Mouse (Mus musculus): Measurements from ENCODE around the gene Pik3cb. TPM values are rescaled to one million over a fixed set of nuclear protein-coding genes. Genes with fewer than 3 reads are reported as not detected.

Pik3cb gene
- polyA plus RNA-seq, 1 experiment from 2014 or later = 1.6 TPM

DNA sequence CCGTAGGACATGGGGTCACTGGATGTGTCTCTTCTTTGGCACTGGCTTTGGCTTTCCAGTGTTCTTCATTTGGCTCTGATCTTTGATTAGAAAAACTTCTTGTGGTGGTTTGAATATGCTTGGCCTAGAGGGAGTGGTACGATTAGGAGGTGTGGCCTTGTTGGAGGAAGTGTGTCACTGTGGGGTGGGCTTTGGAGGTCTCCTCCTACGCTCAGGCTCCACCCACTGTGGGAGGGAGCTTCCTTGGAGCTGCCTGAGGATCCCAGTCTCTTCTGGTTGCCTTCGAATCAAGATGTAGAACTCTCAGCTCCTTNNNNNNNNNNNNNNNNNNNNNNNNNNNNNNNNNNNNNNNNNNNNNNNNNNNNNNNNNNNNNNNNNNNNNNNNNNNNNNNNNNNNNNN, 118.7 kb downstream of the Pik3cb start:
- WGBS = 80% methylated on average over 4 of the region's 4 CpGs
- Histone ChIP-seq H3K4me2 (ENCODE audit: low read depth, low read length, severe bottlenecking) (no peak overlapping the region), H3K9ac (ENCODE audit: low read length) (no peak overlapping the region), H3K4me1 (replicated peaks; ENCODE audit: control insufficient read depth, insufficient read depth, low read length) (no peaks in the 10 kb centered on the region), H3K27ac (ENCODE audit: low read depth, low read length) (no peak overlapping the region), H3K27me3 (ENCODE audit: control insufficient read depth, insufficient read depth, low read length) (no peaks in the 10 kb centered on the region), H3K36me3 (ENCODE audit: control insufficient read depth, insufficient read depth, low read length) (no peaks in the 10 kb centered on the region), H3K4me3 (ENCODE audit: low read depth, low read length) (no peak overlapping the region), H3K9me3 (ENCODE audit: control insufficient read depth, low read length) (no peaks in the 10 kb centered on the region)
- DNase-seq (ENCODE audit: low spot score) = peak; percentile 33
- ATAC-seq (replicated peaks; ENCODE audit: low FRiP score) = no peak

DNA sequence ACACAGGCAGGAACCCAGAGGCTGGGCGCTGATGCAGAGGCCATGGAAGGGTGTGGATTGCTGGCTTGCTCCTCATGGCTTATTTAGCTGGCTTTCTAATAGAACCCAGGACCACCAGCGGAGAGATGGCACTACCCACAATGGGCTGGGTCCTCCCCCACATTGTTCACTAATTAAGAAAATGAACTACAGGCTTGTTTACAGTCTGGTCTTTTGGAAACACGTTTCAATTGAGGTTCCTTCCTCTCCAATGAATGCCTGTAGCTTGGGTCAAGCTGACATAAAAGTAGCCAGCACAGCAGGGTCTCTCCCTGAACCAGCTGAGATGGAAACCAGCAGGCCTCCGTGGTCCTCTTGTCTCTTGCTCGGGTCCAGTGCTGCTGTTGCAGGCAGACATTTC, 119.3 kb downstream of the Pik3cb start:
- H3K27ac ChIP-seq (ENCODE audit: low read depth, low read length) = no peak overlapping the region
- 29% methylated on average over 5 of the region's 5 CpGs for WGBS
- DNase-seq (ENCODE audit: low spot score) = no peak
- ATAC-seq (replicated peaks; ENCODE audit: low FRiP score) = no peak
- no peaks in the 10 kb centered on the region for H3K9me3 ChIP-seq (ENCODE audit: control insufficient read depth, low read length)
- H3K4me2 ChIP-seq (ENCODE audit: low read depth, low read length, severe bottlenecking) = no peak overlapping the region
- no peak overlapping the region for H3K4me3 ChIP-seq (ENCODE audit: low read depth, low read length)
- no peaks in the 10 kb centered on the region for H3K4me1 ChIP-seq (replicated peaks; ENCODE audit: control insufficient read depth, insufficient read depth, low read length)
- H3K9ac ChIP-seq (ENCODE audit: low read length) = no peak overlapping the region
- H3K27me3 ChIP-seq (ENCODE audit: control insufficient read depth, insufficient read depth, low read length) = no peaks in the 10 kb centered on the region
- H3K36me3 ChIP-seq (ENCODE audit: control insufficient read depth, insufficient read depth, low read length) = no peaks in the 10 kb centered on the region

- H3K9ac ChIP-seq (ENCODE audit: low read length) = no peak overlapping the region
- H3K27ac ChIP-seq (ENCODE audit: low read depth, low read length) = no peak overlapping the region
- no peaks in the 10 kb centered on the region for H3K9me3 ChIP-seq (ENCODE audit: control insufficient read depth, low read length)
- 72% methylated on average over 6 of the region's 6 CpGs for WGBS
- no peaks in the 10 kb centered on the region for H3K4me1 ChIP-seq (replicated peaks; ENCODE audit: control insufficient read depth, insufficient read depth, low read length)
- H3K4me2 ChIP-seq (ENCODE audit: low read depth, low read length, severe bottlenecking) = no peak overlapping the region
- H3K4me3 ChIP-seq (ENCODE audit: low read depth, low read length) = no peak overlapping the region
- no peak for DNase-seq (ENCODE audit: low spot score)
- no peaks in the 10 kb centered on the region for H3K36me3 ChIP-seq (ENCODE audit: control insufficient read depth, insufficient read depth, low read length)
- ATAC-seq (replicated peaks; ENCODE audit: low FRiP score) = no peak
- no peaks in the 10 kb centered on the region for H3K27me3 ChIP-seq (ENCODE audit: control insufficient read depth, insufficient read depth, low read length)
Measured at GRCm38 (mm10) chr9:99017679-99018078, 122.7 kb downstream of the Pik3cb start.

DNA sequence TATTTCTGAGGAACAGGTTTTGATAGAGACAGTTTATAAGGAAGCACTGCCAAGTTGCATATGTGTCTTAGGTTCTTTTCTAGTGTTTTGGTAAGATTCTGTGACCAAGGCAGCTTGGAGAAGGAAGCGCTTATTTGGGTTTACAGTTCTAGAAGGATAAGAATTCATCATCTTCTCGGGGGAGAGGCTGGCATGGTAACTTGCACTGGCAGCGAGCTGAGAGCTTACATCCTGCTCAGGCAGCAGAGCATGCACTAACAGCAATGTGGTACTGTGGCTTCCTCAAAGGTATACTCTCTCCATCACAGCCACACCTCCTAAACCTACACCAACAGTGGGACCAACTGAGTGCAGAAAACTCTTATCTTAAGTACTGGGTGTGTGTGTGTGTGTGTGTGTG, 123.7 kb downstream of the Pik3cb start:
- 88% methylated on average over 3 of the region's 3 CpGs for WGBS

GRCm38 (mm10) chr9:99016301-99016700, 124.1 kb downstream of the Pik3cb start:
- ATAC-seq (replicated peaks; ENCODE audit: low FRiP score) = no peak
- H3K4me2 ChIP-seq (ENCODE audit: low read depth, low read length, severe bottlenecking) = no peak overlapping the region
- no peak overlapping the region for H3K27ac ChIP-seq (ENCODE audit: low read depth, low read length)
- no peaks in the 10 kb centered on the region for H3K36me3 ChIP-seq (ENCODE audit: control insufficient read depth, insufficient read depth, low read length)
- no peaks in the 10 kb centered on the region for H3K4me1 ChIP-seq (replicated peaks; ENCODE audit: control insufficient read depth, insufficient read depth, low read length)
- H3K4me3 ChIP-seq (ENCODE audit: low read depth, low read length) = no peak overlapping the region
- no peak overlapping the region for H3K9ac ChIP-seq (ENCODE audit: low read length)
- H3K27me3 ChIP-seq (ENCODE audit: control insufficient read depth, insufficient read depth, low read length) = no peaks in the 10 kb centered on the region
- WGBS = 75% methylated on average over 3 of the region's 3 CpGs
- DNase-seq (ENCODE audit: low spot score) = no peak
- H3K9me3 ChIP-seq (ENCODE audit: control insufficient read depth, low read length) = no peaks in the 10 kb centered on the region

More for the DNA sequence above, 123.7 kb downstream of the Pik3cb start:
- no peak for DNase-seq (ENCODE audit: low spot score)
- no peak overlapping the region for H3K9ac ChIP-seq (ENCODE audit: low read length)
- no peaks in the 10 kb centered on the region for H3K4me1 ChIP-seq (replicated peaks; ENCODE audit: control insufficient read depth, insufficient read depth, low read length)
- no peak overlapping the region for H3K4me2 ChIP-seq (ENCODE audit: low read depth, low read length, severe bottlenecking)
- no peak for ATAC-seq (replicated peaks; ENCODE audit: low FRiP score)
- H3K36me3 ChIP-seq (ENCODE audit: control insufficient read depth, insufficient read depth, low read length) = no peaks in the 10 kb centered on the region
- no peaks in the 10 kb centered on the region for H3K9me3 ChIP-seq (ENCODE audit: control insufficient read depth, low read length)
- no peaks in the 10 kb centered on the region for H3K27me3 ChIP-seq (ENCODE audit: control insufficient read depth, insufficient read depth, low read length)
- H3K27ac ChIP-seq (ENCODE audit: low read depth, low read length) = no peak overlapping the region
- no peak overlapping the region for H3K4me3 ChIP-seq (ENCODE audit: low read depth, low read length)

- Histone ChIP-seq H3K9ac (ENCODE audit: low read length) (no peak overlapping the region), H3K4me1 (replicated peaks; ENCODE audit: control insufficient read depth, insufficient read depth, low read length) (no peaks in the 10 kb centered on the region), H3K36me3 (ENCODE audit: control insufficient read depth, insufficient read depth, low read length) (no peaks in the 10 kb centered on the region), H3K9me3 (ENCODE audit: control insufficient read depth, low read length) (no peaks in the 10 kb centered on the region), H3K27ac (ENCODE audit: low read depth, low read length) (no peak overlapping the region), H3K27me3 (ENCODE audit: control insufficient read depth, insufficient read depth, low read length) (no peaks in the 10 kb centered on the region), H3K4me3 (ENCODE audit: low read depth, low read length) (no peak overlapping the region), H3K4me2 (ENCODE audit: low read depth, low read length, severe bottlenecking) (no peak overlapping the region)
- DNase-seq (ENCODE audit: low spot score) (no peak), ATAC-seq (replicated peaks; ENCODE audit: low FRiP score) (no peak)
- 89% methylated on average over 3 of the region's 3 CpGs for WGBS
Measured at GRCm38 (mm10) chr9:99009898-99010199, 130.6 kb downstream of the Pik3cb start.

GRCm38 (mm10) chr9:99009069-99009897, 131.1 kb downstream of the Pik3cb start:
- Histone ChIP-seq H3K9ac (ENCODE audit: low read length) (no peak overlapping the region), H3K4me1 (replicated peaks; ENCODE audit: control insufficient read depth, insufficient read depth, low read length) (no peaks in the 10 kb centered on the region), H3K9me3 (ENCODE audit: control insufficient read depth, low read length) (no peaks in the 10 kb centered on the region), H3K36me3 (ENCODE audit: control insufficient read depth, insufficient read depth, low read length) (no peaks in the 10 kb centered on the region), H3K4me2 (ENCODE audit: low read depth, low read length, severe bottlenecking) (no peak overlapping the region), H3K4me3 (ENCODE audit: low read depth, low read length) (no peak overlapping the region), H3K27me3 (ENCODE audit: control insufficient read depth, insufficient read depth, low read length) (no peaks in the 10 kb centered on the region), H3K27ac (ENCODE audit: low read depth, low read length) (no peak overlapping the region)
- ATAC-seq (replicated peaks; ENCODE audit: low FRiP score) (no peak), DNase-seq (ENCODE audit: low spot score) (no peak)
- 86% methylated on average over 12 of the region's 12 CpGs for WGBS

- Histone ChIP-seq H3K36me3 (ENCODE audit: control insufficient read depth, insufficient read depth, low read length) (no peaks in the 10 kb centered on the region), H3K4me2 (ENCODE audit: low read depth, low read length, severe bottlenecking) (no peak overlapping the region), H3K27me3 (ENCODE audit: control insufficient read depth, insufficient read depth, low read length) (no peaks in the 10 kb centered on the region), H3K4me1 (replicated peaks; ENCODE audit: control insufficient read depth, insufficient read depth, low read length) (no peaks in the 10 kb centered on the region), H3K9me3 (ENCODE audit: control insufficient read depth, low read length) (no peaks in the 10 kb centered on the region), H3K4me3 (ENCODE audit: low read depth, low read length) (no peak overlapping the region), H3K9ac (ENCODE audit: low read length) (no peak overlapping the region), H3K27ac (ENCODE audit: low read depth, low read length) (no peak overlapping the region)
- ATAC-seq (replicated peaks; ENCODE audit: low FRiP score) (no peak), DNase-seq (ENCODE audit: low spot score) (no peak)
- 87% methylated on average over 6 of the region's 6 CpGs for whole genome bisulfite sequencing
Measured at GRCm38 (mm10) chr9:99001326-99001725, 139.1 kb downstream of the Pik3cb start.

DNA sequence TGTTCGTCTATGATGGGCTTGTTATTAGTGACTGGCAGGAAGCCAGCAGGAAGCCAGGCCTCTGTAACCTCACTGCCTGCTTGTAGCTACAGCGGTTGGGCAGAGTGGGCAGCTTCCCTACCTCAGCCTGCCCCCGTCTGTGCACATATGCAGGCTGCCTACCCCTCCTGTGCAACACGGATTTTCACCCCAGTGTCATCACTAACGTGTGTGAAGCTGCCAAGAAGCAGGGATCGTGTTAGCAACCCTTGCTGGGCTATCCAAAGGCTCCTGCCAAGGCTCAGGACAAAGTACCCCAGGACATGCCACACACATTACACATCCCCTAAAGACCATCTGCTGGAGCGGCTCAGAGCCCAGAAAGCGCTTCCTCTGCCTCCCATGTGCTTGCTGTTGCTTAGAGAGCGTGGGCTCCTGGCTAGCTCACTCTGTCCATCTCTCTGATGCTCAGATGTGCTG, 140.5 kb downstream of the Pik3cb start:
- no peaks in the 10 kb centered on the region for H3K36me3 ChIP-seq (ENCODE audit: control insufficient read depth, insufficient read depth, low read length)
- WGBS = 88% methylated on average over 9 of the region's 9 CpGs
- ATAC-seq (replicated peaks; ENCODE audit: low FRiP score) = no peak
- H3K9ac ChIP-seq (ENCODE audit: low read length) = no peak overlapping the region
- no peaks in the 10 kb centered on the region for H3K9me3 ChIP-seq (ENCODE audit: control insufficient read depth, low read length)
- H3K4me2 ChIP-seq (ENCODE audit: low read depth, low read length, severe bottlenecking) = no peak overlapping the region
- DNase-seq (ENCODE audit: low spot score) = no peak
- no peak overlapping the region for H3K27ac ChIP-seq (ENCODE audit: low read depth, low read length)
- no peaks in the 10 kb centered on the region for H3K4me1 ChIP-seq (replicated peaks; ENCODE audit: control insufficient read depth, insufficient read depth, low read length)
- no peak overlapping the region for H3K4me3 ChIP-seq (ENCODE audit: low read depth, low read length)
- H3K27me3 ChIP-seq (ENCODE audit: control insufficient read depth, insufficient read depth, low read length) = no peaks in the 10 kb centered on the region
